Mouse (Mus musculus): ENCODE measurements at regions not wholly inside any gene's neighbourhood (a gene's known extent, or its start where the extent isn't known, plus 50 kb on each side); places are given as distances from the start of the nearest gene placed in this dataset.

DNA sequence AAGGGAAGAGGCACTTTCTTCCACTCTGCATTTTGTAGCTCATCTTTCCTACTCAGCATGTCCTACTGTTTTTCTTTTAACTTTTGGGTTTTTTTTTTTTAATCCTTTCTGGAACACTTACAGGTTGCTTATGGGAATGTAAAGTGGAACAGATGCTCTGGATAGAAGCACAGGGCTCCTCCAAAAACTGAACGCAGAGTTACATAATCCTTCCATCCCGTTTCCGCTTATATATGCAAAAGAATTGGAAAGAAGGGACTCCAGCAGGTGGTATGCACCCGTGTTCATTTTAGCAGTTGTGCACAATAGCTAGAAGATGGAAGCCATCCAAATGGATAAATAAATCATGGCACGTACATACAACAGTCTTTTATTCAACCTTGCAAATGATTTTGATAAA, 127.0 kb upstream of the Zbtb20 start:
- no peaks in the 10 kb centered on the region for H3K27me3 ChIP-seq (replicated peaks)
- 84% methylated on average over 5 of the region's 5 CpGs for WGBS
- H3K9me3 ChIP-seq (replicated peaks) = no peaks in the 10 kb centered on the region
- H3K4me3 ChIP-seq = no peak overlapping the region
- no peak overlapping the region for H3K27ac ChIP-seq (ENCODE audit: poor library complexity, severe bottlenecking)
- no peak overlapping the region for H3K4me2 ChIP-seq
- ATAC-seq (ENCODE audit: insufficient number of reproducible peaks, low FRiP score) = no peak
- peaks cover 8% of the 10 kb centered on the region for H3K4me1 ChIP-seq (replicated peaks)
- no peak overlapping the region for H3K9ac ChIP-seq
- no peaks in the 10 kb centered on the region for H3K36me3 ChIP-seq

DNA sequence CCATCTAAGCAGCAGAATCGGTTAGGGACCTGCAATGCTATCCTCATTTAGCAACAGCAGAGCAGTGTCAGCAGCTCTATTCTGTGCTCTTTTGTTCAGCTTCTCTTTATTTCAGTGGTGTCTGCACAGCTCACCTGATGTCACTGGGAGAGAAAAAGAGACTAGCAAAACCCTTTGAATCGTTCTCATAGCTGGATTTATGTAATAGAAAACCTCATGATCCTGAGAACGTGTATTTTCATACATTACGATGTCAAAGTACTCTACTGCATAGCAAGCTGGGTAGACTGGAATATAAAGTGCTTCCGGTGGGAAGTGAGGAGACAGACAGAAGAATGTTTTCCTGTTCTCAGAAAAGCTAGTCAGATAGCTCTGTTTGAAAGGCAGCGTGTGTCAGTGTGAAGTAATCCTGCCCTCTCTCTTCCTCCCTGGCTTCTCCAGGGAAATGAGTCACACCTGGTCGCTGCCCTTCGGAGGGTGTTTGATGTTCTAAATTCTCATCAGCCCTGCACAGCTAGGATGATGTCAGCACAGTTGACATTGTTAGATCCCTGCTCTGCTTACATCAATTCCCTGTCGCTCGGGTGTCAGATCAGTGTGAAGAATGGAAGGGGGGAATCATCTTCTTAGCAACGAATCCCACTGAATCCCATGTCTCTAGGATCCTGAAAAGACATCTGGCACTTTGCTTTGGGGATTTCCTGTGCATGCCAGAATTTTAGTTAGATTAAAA, 129.6 kb upstream of the Zbtb20 start:
- no peak for ATAC-seq (ENCODE audit: insufficient number of reproducible peaks, low FRiP score)
- Histone ChIP-seq H3K27ac (ENCODE audit: poor library complexity, severe bottlenecking) (0 out of 2 replicates have a peak overlapping the region, but pooled peaks have one; percentile 8), H3K4me2 (peak overlapping the region; percentile 30; the same call in 1 of the 2 replicates), H3K36me3 (no peaks in the 10 kb centered on the region), H3K4me3 (no peak overlapping the region), H3K9me3 (replicated peaks) (no peaks in the 10 kb centered on the region), H3K4me1 (replicated peaks) (peaks cover 8% of the 10 kb centered on the region), H3K27me3 (replicated peaks) (no peaks in the 10 kb centered on the region), H3K9ac (no peak overlapping the region)
- 31% methylated on average over 11 of the region's 11 CpGs for WGBS

DNA sequence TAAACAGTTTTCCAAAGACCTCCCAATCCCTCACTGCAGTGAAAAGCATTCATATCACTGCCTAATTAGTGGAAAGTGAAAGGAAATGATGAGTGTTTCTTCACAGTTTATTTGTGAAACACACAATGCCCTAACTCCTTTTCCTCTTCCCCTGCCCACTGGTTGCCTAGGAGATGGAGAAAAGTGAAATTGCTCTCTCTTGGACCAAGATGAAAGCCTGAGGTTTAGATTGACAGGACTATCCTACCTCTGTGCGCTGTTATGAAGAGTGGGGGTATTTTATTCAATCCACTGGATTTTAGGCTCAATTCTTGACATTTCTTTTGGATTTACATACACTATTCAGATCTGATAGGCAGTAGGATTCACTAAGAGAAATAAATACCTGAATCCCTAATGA, 132.1 kb upstream of the Zbtb20 start:
- 71% methylated on average over 1 of the region's 1 CpGs for WGBS
- ATAC-seq (ENCODE audit: insufficient number of reproducible peaks, low FRiP score) = no peak
- H3K9ac ChIP-seq = no peak overlapping the region
- H3K27ac ChIP-seq (ENCODE audit: poor library complexity, severe bottlenecking) = no peak overlapping the region
- H3K4me1 ChIP-seq (replicated peaks) = peaks cover 8% of the 10 kb centered on the region
- H3K4me2 ChIP-seq = no peak overlapping the region
- H3K4me3 ChIP-seq = no peak overlapping the region
- no peaks in the 10 kb centered on the region; the same call in 1 of the 2 replicates for H3K9me3 ChIP-seq (replicated peaks)
- no peaks in the 10 kb centered on the region for H3K36me3 ChIP-seq
- no peaks in the 10 kb centered on the region for H3K27me3 ChIP-seq (replicated peaks)

DNA sequence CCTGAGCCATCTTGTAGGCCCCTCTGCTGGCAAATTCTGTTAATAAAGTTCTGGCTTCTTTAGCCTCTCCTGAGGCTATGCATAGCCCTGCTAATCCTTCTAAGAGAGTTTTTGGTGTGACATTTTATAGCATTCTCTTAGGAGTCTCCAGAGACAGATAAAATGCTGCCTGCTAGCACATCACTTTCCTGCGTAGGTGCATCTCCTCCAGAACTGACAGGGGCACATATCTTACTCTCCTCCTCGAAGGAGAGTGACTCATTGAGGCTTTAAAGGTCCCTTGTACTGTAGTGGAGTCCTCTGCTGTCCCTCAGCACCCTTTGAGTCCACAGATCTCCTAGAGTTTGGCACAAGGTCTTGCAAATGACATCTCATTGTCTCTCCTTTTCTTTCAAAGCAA, 132.6 kb upstream of the Zbtb20 start:
- peaks cover 8% of the 10 kb centered on the region for H3K4me1 ChIP-seq (replicated peaks)
- H3K4me2 ChIP-seq = no peak overlapping the region
- H3K27me3 ChIP-seq (replicated peaks) = no peaks in the 10 kb centered on the region
- no peak overlapping the region for H3K27ac ChIP-seq (ENCODE audit: poor library complexity, severe bottlenecking)
- no peaks in the 10 kb centered on the region for H3K36me3 ChIP-seq
- H3K9ac ChIP-seq = no peak overlapping the region
- no peak for ATAC-seq (ENCODE audit: insufficient number of reproducible peaks, low FRiP score)
- no peak overlapping the region for H3K4me3 ChIP-seq
- 66% methylated on average over 2 of the region's 2 CpGs for WGBS
- H3K9me3 ChIP-seq (replicated peaks) = no peaks in the 10 kb centered on the region; the same call in 1 of the 2 replicates

DNA sequence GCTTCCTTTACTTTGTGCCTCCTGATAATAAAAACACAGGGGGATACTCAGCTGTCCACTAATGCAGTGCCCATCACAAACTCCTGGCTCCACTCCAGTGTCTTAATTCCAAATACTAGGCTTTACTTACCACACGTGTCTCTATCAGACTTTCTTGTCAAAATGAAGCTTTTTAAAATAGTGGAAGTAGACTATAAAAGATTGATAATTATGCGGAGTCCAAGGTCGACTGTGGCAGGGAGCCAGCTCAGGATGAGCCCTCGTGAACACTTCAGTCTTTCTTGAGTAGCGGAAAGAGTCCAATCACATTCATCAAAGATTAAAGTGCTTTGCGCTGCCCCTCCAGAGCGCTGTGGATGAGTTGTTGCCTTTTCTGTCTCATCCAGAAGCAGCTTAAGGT, 147.9 kb upstream of the Zbtb20 start:
- Histone ChIP-seq H3K4me1 (replicated peaks) (peaks cover 6% of the 10 kb centered on the region), H3K27me3 (replicated peaks) (no peaks in the 10 kb centered on the region), H3K36me3 (no peaks in the 10 kb centered on the region), H3K9ac (no peak overlapping the region), H3K27ac (ENCODE audit: poor library complexity, severe bottlenecking) (no peak overlapping the region), H3K4me3 (no peak overlapping the region), H3K4me2 (no peak overlapping the region), H3K9me3 (replicated peaks) (no peaks in the 10 kb centered on the region)
- 70% methylated on average over 7 of the region's 7 CpGs for WGBS
- ATAC-seq (ENCODE audit: insufficient number of reproducible peaks, low FRiP score) = no peak

DNA sequence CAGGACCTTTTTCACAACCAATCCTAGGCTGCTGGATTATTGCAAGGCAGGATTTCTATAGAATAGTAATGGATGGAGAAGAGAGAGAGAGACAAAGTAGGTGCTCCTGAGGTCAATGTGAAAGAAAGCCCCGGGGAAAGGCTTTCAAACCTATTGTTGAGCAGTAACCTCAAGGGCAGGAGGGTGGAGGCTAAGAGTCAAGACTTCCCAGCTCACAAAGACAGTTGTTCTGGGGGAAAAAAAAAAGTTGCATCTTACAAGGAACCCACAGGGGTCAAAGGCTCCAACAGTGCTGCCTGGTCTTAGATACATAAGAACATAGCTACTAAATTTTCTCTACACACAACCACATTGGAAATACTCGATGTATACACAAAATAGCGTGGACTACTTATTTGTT, 155.8 kb upstream of the Zbtb20 start:
- H3K9me3 ChIP-seq (replicated peaks) = no peaks in the 10 kb centered on the region
- H3K4me1 ChIP-seq (replicated peaks) = no peaks in the 10 kb centered on the region
- WGBS = 77% methylated on average over 3 of the region's 3 CpGs
- no peak overlapping the region for H3K4me2 ChIP-seq
- no peak overlapping the region for H3K9ac ChIP-seq
- H3K27ac ChIP-seq (ENCODE audit: poor library complexity, severe bottlenecking) = no peak overlapping the region
- no peaks in the 10 kb centered on the region for H3K27me3 ChIP-seq (replicated peaks)
- no peaks in the 10 kb centered on the region for H3K36me3 ChIP-seq
- no peak for ATAC-seq (ENCODE audit: insufficient number of reproducible peaks, low FRiP score)
- H3K4me3 ChIP-seq = no peak overlapping the region

DNA sequence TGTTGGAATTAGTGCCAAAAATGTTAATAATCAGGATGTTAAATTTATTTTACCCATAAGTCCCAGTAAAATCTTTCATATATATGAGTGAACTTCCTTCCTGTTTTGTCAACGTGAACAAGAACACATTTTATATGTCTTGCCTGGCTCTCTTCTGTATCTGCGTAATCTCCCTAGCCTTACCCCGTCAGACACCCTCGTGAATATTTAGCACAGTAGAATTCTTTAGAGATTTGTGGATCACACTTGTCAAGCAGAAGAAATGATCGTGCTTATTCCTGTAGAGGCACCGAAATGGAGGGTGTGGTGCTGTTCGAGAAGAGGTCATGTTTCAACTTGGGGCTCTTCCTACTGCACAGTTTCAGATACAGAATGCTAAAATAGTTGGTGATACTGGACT, 157.2 kb upstream of the Zbtb20 start:
- ATAC-seq (ENCODE audit: insufficient number of reproducible peaks, low FRiP score) = no peak
- 77% methylated on average over 7 of the region's 7 CpGs for WGBS
- H3K27ac ChIP-seq (ENCODE audit: poor library complexity, severe bottlenecking) = no peak overlapping the region

DNA sequence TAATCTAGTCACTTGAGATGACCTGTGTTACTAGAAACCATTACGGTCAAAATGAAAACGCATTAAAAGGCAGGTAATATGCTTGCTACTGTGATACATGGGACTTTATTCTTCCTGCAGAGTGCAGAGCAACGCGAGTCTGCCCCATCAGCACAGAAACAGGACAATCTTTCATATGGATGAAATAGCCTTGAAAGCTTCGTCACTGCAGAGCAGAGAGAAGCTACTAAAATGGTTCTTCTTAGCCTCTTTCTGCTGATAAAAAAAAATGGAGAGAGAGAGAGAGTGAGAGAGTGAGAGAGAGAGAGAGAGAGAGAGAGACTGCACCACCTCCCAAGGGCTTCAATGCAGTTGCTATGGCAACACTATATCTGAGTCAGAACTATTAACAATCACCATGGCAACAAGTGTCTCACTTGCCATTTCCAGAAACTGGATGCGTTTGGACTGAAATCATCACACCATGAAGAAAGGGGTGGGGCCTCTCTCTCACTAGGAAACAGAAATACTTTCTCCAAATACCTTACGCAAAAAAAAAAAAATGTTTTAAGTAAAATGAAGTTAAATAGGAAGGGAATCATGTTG, 157.8 kb upstream of the Zbtb20 start:
- no peak overlapping the region for H3K9ac ChIP-seq
- WGBS = 73% methylated on average over 7 of the region's 7 CpGs
- H3K36me3 ChIP-seq = no peaks in the 10 kb centered on the region
- no peak overlapping the region for H3K4me3 ChIP-seq
- H3K4me2 ChIP-seq = no peak overlapping the region
- H3K27me3 ChIP-seq (replicated peaks) = no peaks in the 10 kb centered on the region
- no peak overlapping the region for H3K27ac ChIP-seq (ENCODE audit: poor library complexity, severe bottlenecking)
- H3K9me3 ChIP-seq (replicated peaks) = no peaks in the 10 kb centered on the region
- ATAC-seq (ENCODE audit: insufficient number of reproducible peaks, low FRiP score) = no peak
- no peaks in the 10 kb centered on the region for H3K4me1 ChIP-seq (replicated peaks)

More for the DNA sequence above, 157.2 kb upstream of the Zbtb20 start:
- Histone ChIP-seq H3K4me3 (no peak overlapping the region), H3K9me3 (replicated peaks) (no peaks in the 10 kb centered on the region), H3K27me3 (replicated peaks) (no peaks in the 10 kb centered on the region), H3K4me1 (replicated peaks) (no peaks in the 10 kb centered on the region), H3K9ac (no peak overlapping the region), H3K36me3 (no peaks in the 10 kb centered on the region), H3K4me2 (no peak overlapping the region)

DNA sequence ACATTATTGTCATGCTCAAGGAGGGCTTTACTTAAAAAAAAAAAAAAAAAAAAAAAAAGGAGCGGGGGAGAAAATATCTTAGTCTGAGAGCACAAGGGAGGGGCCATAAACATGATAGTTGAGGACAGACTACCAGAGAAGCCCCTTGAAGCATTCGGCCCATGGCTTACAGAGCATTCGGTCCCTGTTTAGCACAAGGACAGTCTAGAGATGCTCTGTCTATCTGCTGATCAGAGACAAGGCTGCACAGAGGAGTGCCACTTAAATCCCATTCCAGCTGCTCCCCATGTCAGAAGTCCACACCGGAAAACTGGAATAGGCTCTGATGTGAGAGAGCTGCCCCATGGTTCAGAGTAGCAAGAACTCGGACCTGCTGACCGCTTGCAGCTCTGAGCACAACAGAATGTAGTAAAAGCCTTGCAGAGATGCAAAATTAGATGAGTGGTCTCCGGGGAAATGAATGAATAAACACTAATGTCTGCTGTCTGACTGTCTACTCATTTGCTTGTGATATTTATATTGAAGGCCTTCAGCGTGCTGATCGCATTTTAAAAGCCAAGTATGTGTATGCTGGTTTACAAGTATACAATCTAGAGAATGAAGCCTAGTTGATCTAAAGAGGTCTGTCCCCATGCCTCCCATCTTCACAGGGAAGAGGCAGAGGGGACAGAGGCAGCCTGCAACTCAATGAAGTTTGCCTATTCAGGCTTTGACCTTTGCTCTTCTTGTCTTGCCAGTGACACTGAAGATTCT, 158.4 kb upstream of the Zbtb20 start:
- Histone ChIP-seq H3K27me3 (replicated peaks) (no peaks in the 10 kb centered on the region), H3K9me3 (replicated peaks) (no peaks in the 10 kb centered on the region), H3K4me1 (replicated peaks) (no peaks in the 10 kb centered on the region), H3K4me2 (no peak overlapping the region), H3K36me3 (no peaks in the 10 kb centered on the region), H3K4me3 (no peak overlapping the region), H3K27ac (ENCODE audit: poor library complexity, severe bottlenecking) (no peak overlapping the region), H3K9ac (no peak overlapping the region)
- no peak for ATAC-seq (ENCODE audit: insufficient number of reproducible peaks, low FRiP score)
- WGBS = 80% methylated on average over 9 of the region's 9 CpGs

DNA sequence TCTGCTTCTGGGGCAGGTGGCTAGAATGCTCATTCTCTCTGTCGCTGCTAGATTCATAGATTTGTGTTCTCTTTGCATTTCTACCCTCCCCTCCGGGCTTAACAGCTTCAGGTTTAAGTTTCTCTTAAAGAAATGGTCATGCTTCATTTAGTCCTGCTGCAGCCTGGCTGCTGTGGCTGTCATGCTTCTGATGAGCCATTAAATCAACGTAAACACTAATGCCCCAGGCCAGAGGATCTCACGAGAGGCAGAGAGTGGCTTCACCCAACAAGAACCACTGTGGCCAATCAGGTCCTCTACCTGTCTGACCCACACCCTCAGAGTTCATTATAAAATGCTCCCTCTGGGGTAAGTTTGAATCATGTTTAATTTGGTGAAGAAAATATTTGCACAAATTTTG, 173.0 kb upstream of the Zbtb20 start:
- no peaks in the 10 kb centered on the region for H3K36me3 ChIP-seq
- H3K4me3 ChIP-seq = no peak overlapping the region
- no peak overlapping the region for H3K9ac ChIP-seq
- H3K27me3 ChIP-seq (replicated peaks) = no peaks in the 10 kb centered on the region
- no peaks in the 10 kb centered on the region for H3K9me3 ChIP-seq (replicated peaks)
- 51% methylated on average over 4 of the region's 4 CpGs for WGBS
- no peak overlapping the region for H3K27ac ChIP-seq (ENCODE audit: poor library complexity, severe bottlenecking)
- no peak for ATAC-seq (ENCODE audit: insufficient number of reproducible peaks, low FRiP score)
- H3K4me2 ChIP-seq = no peak overlapping the region
- no peaks in the 10 kb centered on the region for H3K4me1 ChIP-seq (replicated peaks)

DNA sequence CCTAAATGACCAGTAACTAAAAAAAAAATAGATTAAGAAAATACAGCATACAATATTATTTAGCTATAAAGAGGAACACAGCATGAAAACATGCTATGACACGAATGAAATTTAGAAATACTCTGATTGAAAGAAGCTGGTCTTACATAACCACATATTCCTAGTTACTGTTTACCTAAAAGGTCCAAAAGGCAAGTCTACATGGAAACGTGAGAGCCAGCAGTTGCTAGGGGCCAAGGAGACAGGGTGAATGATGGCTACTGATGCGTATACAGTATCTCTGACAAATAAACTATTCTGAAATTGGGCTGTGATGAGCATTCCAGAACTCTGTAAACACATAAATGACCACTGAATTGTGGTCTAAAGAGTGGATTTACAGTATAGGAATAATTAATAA, 194.5 kb upstream of the Zbtb20 start:
- Histone ChIP-seq H3K4me2 (no peak overlapping the region), H3K9ac (no peak overlapping the region), H3K9me3 (replicated peaks) (peaks cover 3% of the 10 kb centered on the region; the same call in 1 of the 2 replicates), H3K27me3 (replicated peaks) (no peaks in the 10 kb centered on the region), H3K36me3 (no peaks in the 10 kb centered on the region), H3K27ac (ENCODE audit: poor library complexity, severe bottlenecking) (no peak overlapping the region), H3K4me3 (no peak overlapping the region), H3K4me1 (replicated peaks) (no peaks in the 10 kb centered on the region)
- ATAC-seq (ENCODE audit: insufficient number of reproducible peaks, low FRiP score) = no peak
- 86% methylated on average over 3 of the region's 3 CpGs for WGBS

Measured in heart, embryonic 12.5 days (tissue).